9 mouse cellular contexts compared by ENCODE assay signal in the genomic region with DNA sequence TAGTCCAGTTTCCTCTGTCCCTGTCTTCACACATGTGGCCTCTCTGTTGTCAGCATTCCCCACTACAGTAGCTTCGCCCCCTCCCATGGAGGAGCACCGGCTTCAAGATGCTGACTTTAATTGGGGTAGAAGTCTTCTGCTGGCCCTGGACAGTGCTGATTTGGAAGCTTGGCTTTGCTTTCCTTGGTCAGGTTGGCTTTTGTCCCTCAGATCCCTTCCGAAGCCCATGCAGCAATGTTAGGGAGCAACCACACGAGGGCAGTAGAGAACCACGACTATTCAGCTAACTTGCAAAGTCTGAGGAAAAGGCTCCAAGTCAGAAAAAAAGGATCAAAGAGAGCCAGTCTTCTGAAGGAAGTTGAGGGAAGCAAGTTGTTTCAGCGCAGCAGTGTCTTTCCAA. TPM values are rescaled to one million over a fixed set of nuclear protein-coding genes. Genes with fewer than 3 reads are reported as not detected.
DNase-seq lines count a peak whose midpoint lies in the region; ATAC-seq and TF ChIP-seq lines count a peak whose summit lies in the region.
"Had no signal": no experiment of that assay in that cellular context is flagged by ENCODE, and none has a peak within 500 bp of the region (broad histone marks: within the 10 kb centered on the region; RNA-seq: fewer than 3 reads in every experiment).

No protein-coding gene starts in this region.

- peaks cover 33 to 75% of the 10 kb centered on the region in 2 experiments for H3K36me3 ChIP-seq in CH12.LX (replicated peaks in 1 of 2; ENCODE audit: control insufficient read depth in 1 of 2, insufficient read depth in 1 of 2, low read length in 1 of 2)
- H3K36me3 ChIP-seq in embryonic facial prominence, embryonic 11.5 days (replicated peaks; ENCODE audit: control insufficient read depth, insufficient read depth, low read depth, low read length), result no peaks in the 10 kb centered on the region; the same call in 1 of the 2 replicates
- H3K36me3 ChIP-seq in heart, embryonic 12.5 days, result peaks cover 16% of the 10 kb centered on the region
- no peaks in the 10 kb centered on the region for H3K36me3 ChIP-seq in liver, embryonic 14.5 days (replicated peaks; ENCODE audit: control insufficient read depth, insufficient read depth, low read depth)

- dilution Hi-C loops in CH12.LX (cut with MboI; ENCODE audit: extremely low pct_ligation_motif_present, extremely low pct_unique_long_range_greater_than_20kb, low sequenced_read_pairs), result no loop called here

- peak; percentile 65 for DNase-seq in CH12.LX (ENCODE audit: extremely low read depth)
- DNase-seq in adrenal gland, postnatal 25 days, result peak; percentile 74
- DNase-seq in embryonic facial prominence, embryonic 11.5 days (ENCODE audit: low spot score), result peak; percentile 91
- DNase-seq in kidney, postnatal 10 days, result peak; percentile 87
- DNase-seq in liver, embryonic 14.5 days (ENCODE audit: low read depth in 3 of 3, low spot score in 3 of 3), result peak; percentile 27 to 50 (median 33)
- DNase-seq in thymus, postnatal 14 days, result peak; percentile 67

- TF ChIP-seq POLR2A in CH12.LX (IDR thresholded peaks at IDR 0.05; ENCODE audit: low read depth, low read length), result no peak
- TF ChIP-seq POLR2A in olfactory bulb, adult 2 months (IDR thresholded peaks at IDR 0.05; ENCODE audit: insufficient read depth, low read depth, low read length), result no peak

- H3K4me3 ChIP-seq in CH12.LX (replicated peaks in 1 of 3; ENCODE audit: low read depth in 2 of 3, low read length in 2 of 3, poor library complexity in 1 of 3), result no peak overlapping the region
- no peak overlapping the region for H3K4me3 ChIP-seq in embryonic facial prominence, embryonic 11.5 days (ENCODE audit: low read depth, low read length)
- H3K4me3 ChIP-seq in heart, embryonic 12.5 days, result no peak overlapping the region
- H3K4me3 ChIP-seq in liver, embryonic 14.5 days (ENCODE audit: insufficient read depth in 1 of 2, low read depth in 2 of 2, low read length in 2 of 2), result no peak overlapping the region
- no peak overlapping the region for H3K4me3 ChIP-seq in olfactory bulb, adult 2 months (ENCODE audit: insufficient read depth, low read depth, low read length)
- H3K4me3 ChIP-seq: lung, embryonic 15.5 days had no signal

- H3K9me3 ChIP-seq in CH12.LX (replicated peaks; ENCODE audit: low read length), result no peaks in the 10 kb centered on the region
- H3K9me3 ChIP-seq in embryonic facial prominence, embryonic 11.5 days (replicated peaks; ENCODE audit: control insufficient read depth, low read length), result no peaks in the 10 kb centered on the region
- H3K9me3 ChIP-seq in heart, embryonic 12.5 days (replicated peaks), result no peaks in the 10 kb centered on the region
- no peaks in the 10 kb centered on the region for H3K9me3 ChIP-seq in liver, embryonic 14.5 days (ENCODE audit: control insufficient read depth, low read length)
- H3K9me3 ChIP-seq: lung, embryonic 15.5 days had no signal

- H3K9ac ChIP-seq in CH12.LX (ENCODE audit: insufficient read depth, low read depth), result no peak overlapping the region
- no peak overlapping the region for H3K9ac ChIP-seq in embryonic facial prominence, embryonic 11.5 days (replicated peaks; ENCODE audit: low read length)
- H3K9ac ChIP-seq in heart, embryonic 12.5 days, result no peak overlapping the region
- H3K9ac ChIP-seq in liver, embryonic 14.5 days (replicated peaks), result no peak overlapping the region
- H3K9ac ChIP-seq: lung, embryonic 15.5 days had no signal

- H3K4me1 ChIP-seq in CH12.LX (ENCODE audit: control insufficient read depth in 1 of 2, insufficient read depth in 2 of 2), result peaks cover 0 to 12% of the 10 kb centered on the region in 2 experiments; a peak in 2 of 4 replicates
- no peaks in the 10 kb centered on the region for H3K4me1 ChIP-seq in embryonic facial prominence, embryonic 11.5 days (ENCODE audit: control insufficient read depth, insufficient read depth, low read length)
- peaks cover 29% of the 10 kb centered on the region for H3K4me1 ChIP-seq in heart, embryonic 12.5 days (replicated peaks)
- no peaks in the 10 kb centered on the region for H3K4me1 ChIP-seq in liver, embryonic 14.5 days (replicated peaks; ENCODE audit: control insufficient read depth in 2 of 2, insufficient read depth in 2 of 2, low read length in 1 of 2)
- H3K4me1 ChIP-seq in olfactory bulb, adult 2 months (ENCODE audit: control insufficient read depth, insufficient read depth, low read length), result peaks cover 17% of the 10 kb centered on the region

- TF ChIP-seq CTCF in CH12.LX (conservative IDR thresholded peaks at IDR 0.05 in 1 of 2, IDR thresholded peaks at IDR 0.05 in 1 of 2; ENCODE audit: low read depth in 2 of 2, low read length in 2 of 2), result peak; percentile 82 to 83
- peak; percentile 93 for TF ChIP-seq CTCF in liver, embryonic 14.5 days (IDR thresholded peaks at IDR 0.05; ENCODE audit: low read depth)
- TF ChIP-seq CTCF in olfactory bulb, adult 2 months (IDR thresholded peaks at IDR 0.05; ENCODE audit: insufficient read depth, low read depth, low read length), result peak; percentile 47; the same call in 1 of the 2 replicates

- no peak overlapping the region for H3K4me2 ChIP-seq in CH12.LX (ENCODE audit: insufficient read depth, low read depth, poor library complexity, severe bottlenecking)
- H3K4me2 ChIP-seq in embryonic facial prominence, embryonic 11.5 days (ENCODE audit: low read depth, low read length), result no peak overlapping the region
- H3K4me2 ChIP-seq in heart, embryonic 12.5 days, result peak overlapping the region; percentile 21; the same call in 1 of the 2 replicates
- no peak overlapping the region for H3K4me2 ChIP-seq in liver, embryonic 14.5 days (ENCODE audit: low read depth)
- H3K4me2 ChIP-seq: lung, embryonic 15.5 days had no signal

- no peak overlapping the region for H3K27ac ChIP-seq in CH12.LX (ENCODE audit: insufficient read depth, low read depth)
- H3K27ac ChIP-seq in embryonic facial prominence, embryonic 11.5 days (replicated peaks; ENCODE audit: low read depth, low read length), result no peak overlapping the region
- 0 out of 2 replicates have a peak overlapping the region, but pooled peaks have one; percentile 31 for H3K27ac ChIP-seq in heart, embryonic 12.5 days (ENCODE audit: poor library complexity, severe bottlenecking)
- H3K27ac ChIP-seq in liver, embryonic 14.5 days, result no peak overlapping the region
- H3K27ac ChIP-seq in olfactory bulb, adult 2 months (ENCODE audit: insufficient read depth, low read depth, low read length), result no peak overlapping the region

- WGBS in embryonic facial prominence, embryonic 11.5 days, result 9% methylated on average over 6 of the region's 6 CpGs
- WGBS in heart, embryonic 12.5 days, result 3% methylated on average over 6 of the region's 6 CpGs
- WGBS in liver, embryonic 14.5 days (ENCODE audit: insufficient replicate concordance), result 9% methylated on average over 6 of the region's 6 CpGs
- WGBS in olfactory bulb, adult 2 months, result 9% methylated on average over 6 of the region's 6 CpGs

- H3K79me2 ChIP-seq in CH12.LX (replicated peaks; ENCODE audit: control insufficient read depth, extremely low read depth, insufficient read depth, poor library complexity, severe bottlenecking), result no peaks in the 10 kb centered on the region

- no peak for TF ChIP-seq EP300 in CH12.LX (IDR thresholded peaks at IDR 0.05; ENCODE audit: low read length)
- TF ChIP-seq EP300 in liver, embryonic 14.5 days (IDR thresholded peaks at IDR 0.05; ENCODE audit: low read depth), result no peak

- TF ChIP-seq RAD21 in CH12.LX (IDR thresholded peaks at IDR 0.05; ENCODE audit: low read depth, low read length), result peak; percentile 84

- 0 out of 2 replicates have a peak, but pooled peaks have one; percentile 44 for ATAC-seq in embryonic facial prominence, embryonic 11.5 days (replicated peaks; ENCODE audit: insufficient number of reproducible peaks, low FRiP score, low TSS enrichment, low read depth)
- ATAC-seq in heart, embryonic 12.5 days (ENCODE audit: insufficient number of reproducible peaks, low FRiP score), result no peak
- no peak for ATAC-seq in liver, embryonic 14.5 days (ENCODE audit: insufficient read depth)

- in situ Hi-C loops in CH12.LX (cut with MboI; ENCODE audit: low pct_ligation_motif_present, low pct_unique_long_range_greater_than_20kb, low sequenced_read_pairs), result loop anchor here (10.0 kb wide), 2 partner anchors 581 to 631 kb away; no protein-coding TSS in a partner anchor

- no peaks in the 10 kb centered on the region for H3K27me3 ChIP-seq in CH12.LX (replicated peaks)
- H3K27me3 ChIP-seq in embryonic facial prominence, embryonic 11.5 days (ENCODE audit: control insufficient read depth, insufficient read depth, low read length), result no peaks in the 10 kb centered on the region
- no peaks in the 10 kb centered on the region for H3K27me3 ChIP-seq in heart, embryonic 12.5 days (replicated peaks)
- no peaks in the 10 kb centered on the region for H3K27me3 ChIP-seq in liver, embryonic 14.5 days (ENCODE audit: control insufficient read depth, insufficient read depth, low read length)
- H3K27me3 ChIP-seq: lung, embryonic 15.5 days had no signal

RNA-seq across cellular contexts. Expression of gene Mrpl33, which starts 33.2 kb away (rescaled TPM):
- total RNA-seq in CH12.LX (2012; rRNA removed) (168 and 236 TPM in 2 replicates), CH12.LX (2014; rRNA removed) (336 and 387 TPM in 2 replicates)
- 114 and 150 TPM in 2 replicates for polyA plus RNA-seq in CH12.LX (2012; ENCODE audit: insufficient read length, low read depth)
- total RNA-seq in adrenal gland, postnatal 25 days (2021), result 408 and 439 TPM in 2 replicates
- 245 and 246 TPM in 2 replicates for polyA plus RNA-seq in embryonic facial prominence, embryonic 11.5 days (2014; fragmentation: Nextera tagmentation; extraction: Ambion mirVana)
- 372 TPM in 2 replicates for polyA plus RNA-seq in heart, embryonic 12.5 days (2016; fragmentation: Nextera tagmentation; extraction: Ambion mirVana)
- polyA plus RNA-seq in liver, embryonic 14.5 days (2012; rRNA removed), result 57.8 and 80.0 TPM in 2 replicates
- 211 and 219 TPM in 2 replicates for polyA plus RNA-seq in liver, embryonic 14.5 days (2014; fragmentation: Nextera tagmentation; extraction: Ambion mirVana)
- not detected in 2 replicates for polyA plus RNA-seq in olfactory bulb, adult 2 months (2012; ENCODE audit: insufficient read depth, insufficient read length, low replicate concordance, missing spikeins)

RNA-seq across cellular contexts. Expression of gene Supt7l, which starts 35.9 kb away (rescaled TPM):
- 12.8 and 13.3 TPM in 2 replicates for total RNA-seq in CH12.LX (2012; rRNA removed)
- 15.9 and 16.8 TPM in 2 replicates for total RNA-seq in CH12.LX (2014; rRNA removed)
- polyA plus RNA-seq in CH12.LX (2012; ENCODE audit: insufficient read length, low read depth), result 13.2 and 16.2 TPM in 2 replicates
- total RNA-seq in adrenal gland, postnatal 25 days (2021), result 16.3 and 23.0 TPM in 2 replicates
- 17.8 and 18.8 TPM in 2 replicates for polyA plus RNA-seq in embryonic facial prominence, embryonic 11.5 days (2014; fragmentation: Nextera tagmentation; extraction: Ambion mirVana)
- polyA plus RNA-seq in heart, embryonic 12.5 days (2016; fragmentation: Nextera tagmentation; extraction: Ambion mirVana), result 18.2 and 20.4 TPM in 2 replicates
- polyA plus RNA-seq in liver, embryonic 14.5 days (2012; rRNA removed), result 5.6 and 6.0 TPM in 2 replicates
- polyA plus RNA-seq in liver, embryonic 14.5 days (2014; fragmentation: Nextera tagmentation; extraction: Ambion mirVana), result 3.3 TPM in 2 replicates
- polyA plus RNA-seq in olfactory bulb, adult 2 months (2012; ENCODE audit: insufficient read depth, insufficient read length, low replicate concordance, missing spikeins), result not detected in 2 replicates

RNA-seq across cellular contexts. Expression of gene Slc4a1ap, which starts 36.7 kb away (rescaled TPM):
- total RNA-seq in CH12.LX (2012; rRNA removed), result 25.7 and 30.0 TPM in 2 replicates
- 27.9 and 31.0 TPM in 2 replicates for total RNA-seq in CH12.LX (2014; rRNA removed)
- 41.1 and 50.6 TPM in 2 replicates for polyA plus RNA-seq in CH12.LX (2012; ENCODE audit: insufficient read length, low read depth)
- total RNA-seq in adrenal gland, postnatal 25 days (2021), result 35.7 and 38.4 TPM in 2 replicates
- polyA plus RNA-seq in embryonic facial prominence, embryonic 11.5 days (2014; fragmentation: Nextera tagmentation; extraction: Ambion mirVana), result 26.2 and 29.5 TPM in 2 replicates
- polyA plus RNA-seq in heart, embryonic 12.5 days (2016; fragmentation: Nextera tagmentation; extraction: Ambion mirVana), result 24.3 and 24.8 TPM in 2 replicates
- 6.1 and 10.5 TPM in 2 replicates for polyA plus RNA-seq in liver, embryonic 14.5 days (2012; rRNA removed)
- polyA plus RNA-seq in liver, embryonic 14.5 days (2014; fragmentation: Nextera tagmentation; extraction: Ambion mirVana), result 8.3 and 9.4 TPM in 2 replicates
- polyA plus RNA-seq in olfactory bulb, adult 2 months (2012; ENCODE audit: insufficient read depth, insufficient read length, low replicate concordance, missing spikeins), result not detected in 2 replicates

Comparison
In these comparisons a context has a peak if more than half of its experiments do, and no peak if none do; other contexts are left out.
1. DNase-seq: peak in every context shown above with its lines; median percentile 91 in embryonic facial prominence, embryonic 11.5 days; 87 in kidney, postnatal 10 days; 74 in adrenal gland, postnatal 25 days; 67 in thymus, postnatal 14 days; 65 in CH12.LX; 33 in liver, embryonic 14.5 days.